Mouse (Mus musculus) heart, embryonic 15.5 days (tissue): ENCODE data around the gene Ptrh1. TPM values are rescaled to one million over a fixed set of nuclear protein-coding genes. Genes with fewer than 3 reads are reported as not detected.

ENCODE experiments used
- ATAC-seq: fragments of 200-750 bp; cut with Nextera tagmentation; replicated peaks from 2 replicates; pipeline ENCODE4 v1.8.0; 2017; ENCODE audit warnings: low read depth, moderate TSS enrichment; ENCODE audit not compliant: insufficient number of reproducible peaks, insufficient read depth, low FRiP score
- H3K27ac ChIP-seq: fragments of 300-500 bp; sonication (generic); 2 replicates; pipeline ENCODE4 v1.5.1; 2015; ENCODE audit warnings: mild to moderate bottlenecking, inconsistent platforms
- H3K27me3 ChIP-seq: fragments of 300-500 bp; sonication (generic); 2 replicates; pipeline ENCODE4 v1.6.1; 2015; ENCODE audit warnings: inconsistent platforms
- H3K36me3 ChIP-seq: fragments of 300-500 bp; sonication (generic); 2 replicates; pipeline ENCODE4 v1.6.1; 2015; ENCODE audit warnings: mild to moderate bottlenecking, inconsistent platforms
- H3K4me1 ChIP-seq: fragments of 300-500 bp; sonication (generic); replicated peaks from 2 replicates; pipeline ENCODE4 v1.6.1; 2015; ENCODE audit warnings: inconsistent platforms
- H3K4me2 ChIP-seq: fragments of 300-500 bp; sonication (generic); 2 replicates; pipeline ENCODE4 v1.6.1; 2015; ENCODE audit warnings: inconsistent platforms, mild to moderate bottlenecking, moderate library complexity
- H3K4me3 ChIP-seq: fragments of 300-500 bp; sonication (generic); 2 replicates; pipeline ENCODE4 v1.5.1; 2015; ENCODE audit warnings: mild to moderate bottlenecking, inconsistent platforms
- H3K9ac ChIP-seq: fragments of 300-500 bp; sonication (generic); 2 replicates; pipeline ENCODE4 v1.6.1; 2015; ENCODE audit warnings: mild to moderate bottlenecking, inconsistent platforms
- H3K9me3 ChIP-seq: fragments of 300-500 bp; sonication (generic); replicated peaks from 2 replicates; pipeline ENCODE4 v1.6.1; 2016; ENCODE audit warnings: inconsistent platforms
- WGBS: fragments of 180-500 bp; shearing (Covaris S2); methylation state at CpG from one replicate; pipeline ENCODE4 v1.1.7; 2015; ENCODE audit warnings: mixed read lengths; 5-methylcytosine and 5-hydroxymethylcytosine counted together
- polyA plus RNA-seq: library from polyadenylated mRNA; unstranded; fragments of >200 nt; fragmentation: Nextera tagmentation; extraction: Ambion mirVana; gene quantifications from 2 replicates; pipeline ENCODE4 v1.2.1, GENCODE M21; 2015

Gene Ptrh1
- polyA plus RNA-seq, 1 experiment from 2014 or later: 3.0 TPM

DNA sequence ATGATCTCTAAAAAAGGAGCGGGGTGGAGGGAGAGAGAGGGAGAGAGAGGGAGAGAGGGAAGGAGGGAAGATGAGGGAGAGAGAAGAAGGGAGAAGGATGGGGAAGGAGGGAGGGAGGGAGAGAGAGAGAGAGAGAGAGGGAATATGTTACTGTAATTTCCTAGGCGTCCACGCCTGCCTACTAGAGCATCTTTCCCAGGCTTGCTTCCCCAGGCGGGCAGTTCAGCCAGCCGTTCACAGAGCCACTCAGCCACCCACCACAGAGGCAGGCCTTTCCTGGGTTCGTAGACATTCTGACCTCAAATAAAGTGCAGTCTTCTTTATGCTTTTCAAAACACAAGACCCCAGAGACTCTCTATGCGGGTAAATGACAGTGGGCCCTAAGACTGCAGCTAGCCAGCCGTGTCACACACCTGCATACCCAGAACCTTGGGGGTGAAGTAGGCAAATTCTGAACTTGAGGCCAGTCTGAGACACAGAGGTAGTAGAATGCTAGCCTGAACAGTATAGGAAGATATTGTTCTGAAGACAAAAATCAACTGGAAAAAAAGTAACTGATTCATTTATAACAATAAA is 48.1 kb downstream of the Ptrh1 start:
- Histone ChIP-seq H3K9me3 (no peaks in the 10 kb centered on the region), H3K4me3 (no peak overlapping the region), H3K27ac (no peak overlapping the region), H3K36me3 (no peaks in the 10 kb centered on the region; the same call in 1 of the 2 replicates), H3K4me2 (no peak overlapping the region), H3K27me3 (no peaks in the 10 kb centered on the region), H3K4me1 (peaks cover 9% of the 10 kb centered on the region), H3K9ac (no peak overlapping the region)
- ATAC-seq: no peak
- 67% methylated on average over 8 of the region's 8 CpGs for WGBS

DNA sequence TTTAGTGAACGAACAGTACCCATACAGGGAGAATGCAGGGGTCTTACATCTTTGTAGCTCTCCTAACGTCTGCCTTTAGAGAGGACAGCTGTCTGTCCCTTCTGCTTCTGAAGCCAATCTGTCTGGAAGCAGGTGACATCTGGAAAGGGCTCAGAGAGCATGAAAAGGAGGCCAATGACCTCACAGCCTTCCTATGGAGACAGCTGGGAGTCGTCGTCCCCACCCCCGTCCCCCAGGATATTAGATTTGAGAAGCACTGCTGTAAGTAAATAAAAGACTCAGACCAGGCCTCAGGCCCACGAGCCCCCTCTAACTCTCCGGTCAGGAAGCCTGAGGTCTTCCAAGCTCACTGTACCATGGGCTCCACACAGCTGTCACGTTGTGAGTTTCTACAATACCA is 48.6 kb downstream of the Ptrh1 start:
- WGBS: 60% methylated on average over 8 of the region's 8 CpGs
- Histone ChIP-seq H3K9ac (no peak overlapping the region), H3K4me3 (no peak overlapping the region), H3K27me3 (no peaks in the 10 kb centered on the region), H3K9me3 (no peaks in the 10 kb centered on the region), H3K27ac (no peak overlapping the region), H3K36me3 (no peaks in the 10 kb centered on the region; the same call in 1 of the 2 replicates), H3K4me2 (no peak overlapping the region), H3K4me1 (peaks cover 14% of the 10 kb centered on the region)
- no peak for ATAC-seq

GRCm38 (mm10) chr2:32824778-32825177 is 49.2 kb downstream of the Ptrh1 start:
- Histone ChIP-seq H3K9me3 (no peaks in the 10 kb centered on the region), H3K36me3 (no peaks in the 10 kb centered on the region; the same call in 1 of the 2 replicates), H3K27ac (no peak overlapping the region), H3K4me3 (no peak overlapping the region), H3K4me2 (no peak overlapping the region), H3K4me1 (peaks cover 20% of the 10 kb centered on the region), H3K27me3 (no peaks in the 10 kb centered on the region), H3K9ac (no peak overlapping the region)
- WGBS: 100% methylated on average over 1 of the region's 1 CpGs
- ATAC-seq: no peak

- ATAC-seq: no peak
- peaks cover 24% of the 10 kb centered on the region for H3K4me1 ChIP-seq
- H3K9ac ChIP-seq: no peak overlapping the region
- no peak overlapping the region for H3K27ac ChIP-seq
- H3K4me3 ChIP-seq: no peak overlapping the region
- no peaks in the 10 kb centered on the region; the same call in 1 of the 2 replicates for H3K36me3 ChIP-seq
- no peak overlapping the region for H3K4me2 ChIP-seq
- no peaks in the 10 kb centered on the region for H3K9me3 ChIP-seq
- no peaks in the 10 kb centered on the region for H3K27me3 ChIP-seq
- WGBS: 71% methylated on average over 6 of the region's 6 CpGs
Observed at GRCm38 (mm10) chr2:32825796-32826195, 50.2 kb downstream of the Ptrh1 start.

Other genes with a start within 250 kb of the Ptrh1 start
- gene Fam102a, start 240.5 kb upstream of the Ptrh1 start, polyA plus RNA-seq: 4.8 and 8.6 TPM in 2 replicates
- 62.0 and 71.0 TPM in 2 replicates for gene Dpm2, start 204.9 kb upstream of the Ptrh1 start, polyA plus RNA-seq
- 0.23 TPM in 1 of 2 replicates, not detected in the other for gene Pip5kl1, start 201.0 kb upstream of the Ptrh1 start, polyA plus RNA-seq
- 0.08 TPM in 1 of 2 replicates, not detected in the other for gene 9430097D07Rik, start 200.1 kb upstream of the Ptrh1 start, polyA plus RNA-seq
- gene St6galnac4, start 188.7 kb upstream of the Ptrh1 start, polyA plus RNA-seq: 33.5 and 38.7 TPM in 2 replicates
- gene St6galnac6, start 176.1 kb upstream of the Ptrh1 start, polyA plus RNA-seq: 28.5 and 29.0 TPM in 2 replicates
- gene Ak1, start 154.0 kb upstream of the Ptrh1 start, polyA plus RNA-seq: 360 and 390 TPM in 2 replicates
- 144 and 163 TPM in 2 replicates for gene Eng, start 129.2 kb upstream of the Ptrh1 start, polyA plus RNA-seq
- gene Fpgs, start 71.6 kb upstream of the Ptrh1 start, polyA plus RNA-seq: 13.8 and 19.7 TPM in 2 replicates
- 45.5 and 66.6 TPM in 2 replicates for gene Cdk9, start 62.7 kb upstream of the Ptrh1 start, polyA plus RNA-seq
- 25.7 and 33.4 TPM in 2 replicates for gene Sh2d3c, start 54.7 kb upstream of the Ptrh1 start, polyA plus RNA-seq
- 0.16 TPM in 1 of 2 replicates, not detected in the other for gene 6330409D20Rik, start 34.8 kb upstream of the Ptrh1 start, polyA plus RNA-seq
- 31.2 and 41.1 TPM in 2 replicates for gene Tor2a, start 18.6 kb upstream of the Ptrh1 start, polyA plus RNA-seq
- gene Ttc16, start 153 bp upstream of the Ptrh1 start, polyA plus RNA-seq: 0.15 and 0.32 TPM in 2 replicates
- 0.16 and 0.52 TPM in 2 replicates for gene Cfap157, start 8.6 kb downstream of the Ptrh1 start, polyA plus RNA-seq
- gene Stxbp1, start 71.5 kb downstream of the Ptrh1 start, polyA plus RNA-seq: 23.8 and 28.3 TPM in 2 replicates
- gene Fam129b, start 100.3 kb downstream of the Ptrh1 start, polyA plus RNA-seq: 43.0 and 57.4 TPM in 2 replicates
- gene Rpl12, start 185.8 kb downstream of the Ptrh1 start, polyA plus RNA-seq: 79.3 and 89.3 TPM in 2 replicates
- 8.3 and 9.3 TPM in 2 replicates for gene Lrsam1, start 185.8 kb downstream of the Ptrh1 start, polyA plus RNA-seq
- gene Slc2a8, start 206.3 kb downstream of the Ptrh1 start, polyA plus RNA-seq: 20.4 and 23.6 TPM in 2 replicates